Mouse (Mus musculus) heart, adult 2 months (tissue): ENCODE measurements at regions not wholly inside any gene's neighbourhood (a gene's known extent, or its start where the extent isn't known, plus 50 kb on each side); places are given as distances from the start of the nearest gene placed in this dataset.

Experiments used
- DNase-seq, 2 experiments: peaks; one replicate each; pipeline ENCODE4 v3.0.0; 2021
- H3K27ac ChIP-seq: fragments of 200-600 bp; 2 replicates; pipeline ENCODE4 v1.8.1; 2022
- H3K27me3 ChIP-seq: fragments of 200-500 bp; 2 replicates; pipeline ENCODE4 v1.6.1; 2012; ENCODE audit warnings: mild to moderate bottlenecking, low read length, inconsistent platforms, mixed read lengths; ENCODE audit not compliant: control insufficient read depth, insufficient read depth
- H3K36me3 ChIP-seq: fragments of 200-500 bp; 2 replicates; pipeline ENCODE4 v1.6.1; 2012; ENCODE audit warnings: low read length, inconsistent platforms; ENCODE audit not compliant: control insufficient read depth, insufficient read depth
- H3K4me1 ChIP-seq: fragments of 200-500 bp; 2 replicates; pipeline ENCODE4 v1.6.1; 2011; ENCODE audit warnings: low read length; ENCODE audit not compliant: control insufficient read depth, insufficient read depth
- H3K4me3 ChIP-seq: fragments of 200-600 bp; 2 replicates; pipeline ENCODE4 v1.8.1; 2022
- H3K79me2 ChIP-seq: fragments of 200-500 bp; replicated peaks from 2 replicates; pipeline ENCODE4 v1.6.1; 2012; ENCODE audit warnings: mild to moderate bottlenecking, inconsistent platforms, low read length, moderate library complexity, mixed read lengths; ENCODE audit not compliant: control insufficient read depth, insufficient read depth
- H3K9ac ChIP-seq: fragments of 200-500 bp; 2 replicates; pipeline ENCODE4 v1.6.1; 2012; ENCODE audit warnings: low read depth, mild to moderate bottlenecking, control low read depth, inconsistent platforms, low read length, mixed read lengths
- CTCF ChIP-seq: fragments of 200-600 bp; IDR thresholded peaks from 2 replicates; pipeline ENCODE4 v1.8.1; 2022; ENCODE audit warnings: antibody characterized with exemption, mild to moderate bottlenecking, moderate library complexity
- EP300 ChIP-seq: fragments of 200-500 bp; IDR thresholded peaks from 2 replicates; pipeline ENCODE4 v1.6.1; 2011; ENCODE audit warnings: low read depth, low read length, control low read depth; ENCODE audit not compliant: insufficient read depth
- POLR2A ChIP-seq: fragments of 200-500 bp; IDR thresholded peaks from 2 replicates; pipeline ENCODE4 v1.6.1; 2011; ENCODE audit warnings: mild to moderate bottlenecking, low read depth, low read length, control low read depth; ENCODE audit not compliant: insufficient read depth
- WGBS: fragments of 180-500 bp; shearing (Covaris S2); methylation state at CpG from one replicate; pipeline ENCODE4 v1.1.7; 2018; 5-methylcytosine and 5-hydroxymethylcytosine counted together
- intact Hi-C: fragments of 180-260 bp; cut with DNase I; formaldehyde crosslinking; loops from one replicate; pipeline ENCODE4 v1.15.1; 2025

DNA sequence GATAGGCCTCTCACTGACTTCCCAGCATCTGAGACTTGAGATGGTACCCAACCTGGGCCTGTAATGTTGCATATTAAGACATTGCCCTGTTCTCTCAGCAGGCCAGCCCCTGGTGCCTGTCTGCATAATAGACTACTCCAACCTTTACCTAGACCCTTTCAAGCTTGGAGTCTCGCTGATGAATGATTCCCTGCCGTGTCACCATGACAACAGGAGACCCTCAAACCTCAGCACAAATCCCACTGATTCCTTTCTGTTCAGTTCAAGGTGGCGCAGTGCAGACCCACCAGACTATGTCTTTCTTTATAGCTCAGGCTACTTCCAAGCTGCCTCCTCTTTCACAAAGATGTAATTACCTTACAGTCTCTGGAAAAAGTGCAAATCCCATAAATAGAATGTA, 172.0 kb downstream of the Dcdc2c start:
- 94% methylated on average over 3 of the region's 3 CpGs for WGBS
- Histone ChIP-seq H3K4me3 (no peak overlapping the region), H3K79me2 (no peaks in the 10 kb centered on the region), H3K27ac (no peak overlapping the region), H3K36me3 (no peaks in the 10 kb centered on the region), H3K9ac (no peak overlapping the region), H3K4me1 (no peaks in the 10 kb centered on the region), H3K27me3 (no peaks in the 10 kb centered on the region)
- intact Hi-C loops, result no loop called here
- DNase-seq, result no peak
- no peak for TF ChIP-seq POLR2A
- no peak for TF ChIP-seq EP300
- TF ChIP-seq CTCF, result no peak

DNA sequence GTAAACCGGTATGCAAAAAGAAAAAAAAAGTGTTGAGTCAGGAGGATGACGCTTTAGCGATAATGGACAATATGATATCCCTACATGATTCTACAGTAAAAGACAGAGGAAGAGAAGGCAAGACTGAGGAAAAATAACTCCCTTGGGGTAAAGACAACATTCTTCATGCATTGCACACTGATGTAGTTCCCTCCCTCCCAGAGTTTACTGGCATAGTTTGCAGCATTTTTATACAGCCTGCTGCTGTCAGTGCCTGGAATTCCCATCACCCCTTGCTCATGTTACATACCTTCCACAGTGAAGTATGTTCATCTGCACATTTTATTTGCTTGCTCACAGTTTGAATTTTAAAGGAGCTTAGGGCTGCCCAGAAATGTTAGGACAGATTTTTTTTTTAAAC, 174.2 kb downstream of the Dcdc2c start:
- DNase-seq, result no peak
- no peaks in the 10 kb centered on the region for H3K4me1 ChIP-seq
- H3K9ac ChIP-seq, result no peak overlapping the region
- no peaks in the 10 kb centered on the region for H3K36me3 ChIP-seq
- TF ChIP-seq CTCF (no peak), EP300 (no peak), POLR2A (no peak)
- intact Hi-C loops, result no loop called here
- H3K27ac ChIP-seq, result no peak overlapping the region
- WGBS, result 60% methylated on average over 3 of the region's 3 CpGs
- H3K27me3 ChIP-seq, result no peaks in the 10 kb centered on the region
- H3K4me3 ChIP-seq, result no peak overlapping the region
- no peaks in the 10 kb centered on the region for H3K79me2 ChIP-seq

DNA sequence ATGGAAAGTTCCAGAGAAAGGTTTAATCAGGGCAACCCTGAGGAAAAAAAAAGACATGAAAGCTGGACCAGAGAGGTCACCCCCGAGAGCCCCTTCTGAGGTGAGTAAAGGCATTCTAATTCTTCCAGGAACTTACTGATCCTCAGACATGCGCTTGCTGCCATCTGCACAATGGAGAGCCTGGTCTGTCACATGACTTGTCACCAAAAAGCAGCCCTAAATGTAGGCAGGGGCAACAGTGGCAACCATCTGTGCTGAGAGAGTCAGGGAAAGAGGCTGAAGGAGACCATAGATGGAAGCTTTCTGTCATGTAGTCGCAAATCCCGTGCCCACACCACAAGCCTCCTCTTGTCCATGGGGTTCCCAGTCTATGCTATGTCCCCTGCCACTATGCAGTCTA, 174.8 kb downstream of the Dcdc2c start:
- WGBS, result 81% methylated on average over 4 of the region's 4 CpGs
- DNase-seq, result no peak

DNA sequence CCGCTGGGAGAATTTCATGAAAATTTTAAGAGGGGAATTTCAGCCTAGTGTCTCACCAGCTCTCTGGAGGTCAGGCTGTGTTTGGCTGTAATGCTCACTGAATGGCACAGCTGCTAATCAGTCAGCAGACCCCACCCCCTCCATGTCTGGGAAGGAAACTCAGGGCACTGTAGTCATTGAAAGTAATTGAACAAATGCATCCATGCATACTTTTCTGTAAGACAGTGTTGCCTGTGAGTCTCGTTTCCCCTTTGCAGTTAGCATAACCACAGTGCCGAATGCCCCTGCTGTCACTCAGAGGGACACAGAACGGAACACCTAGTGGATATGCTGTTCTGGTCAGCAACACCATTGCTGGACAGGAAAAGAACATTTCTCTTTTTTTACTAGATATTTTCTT, 175.4 kb downstream of the Dcdc2c start:
- intact Hi-C loops, result no loop called here
- Histone ChIP-seq H3K79me2 (no peaks in the 10 kb centered on the region), H3K9ac (no peak overlapping the region), H3K36me3 (no peaks in the 10 kb centered on the region), H3K27ac (no peak overlapping the region), H3K4me3 (no peak overlapping the region), H3K27me3 (no peaks in the 10 kb centered on the region), H3K4me1 (no peaks in the 10 kb centered on the region)
- WGBS, result 72% methylated on average over 4 of the region's 4 CpGs
- DNase-seq, result no peak
- TF ChIP-seq CTCF (no peak), POLR2A (no peak), EP300 (no peak)

More for the DNA sequence above, 174.8 kb downstream of the Dcdc2c start:
- Histone ChIP-seq H3K27me3 (no peaks in the 10 kb centered on the region), H3K9ac (no peak overlapping the region), H3K27ac (no peak overlapping the region), H3K79me2 (no peaks in the 10 kb centered on the region), H3K36me3 (no peaks in the 10 kb centered on the region), H3K4me3 (no peak overlapping the region), H3K4me1 (no peaks in the 10 kb centered on the region)
- no peak for TF ChIP-seq CTCF
- TF ChIP-seq POLR2A, result no peak
- no peak for TF ChIP-seq EP300
- intact Hi-C loops, result no loop called here

DNA sequence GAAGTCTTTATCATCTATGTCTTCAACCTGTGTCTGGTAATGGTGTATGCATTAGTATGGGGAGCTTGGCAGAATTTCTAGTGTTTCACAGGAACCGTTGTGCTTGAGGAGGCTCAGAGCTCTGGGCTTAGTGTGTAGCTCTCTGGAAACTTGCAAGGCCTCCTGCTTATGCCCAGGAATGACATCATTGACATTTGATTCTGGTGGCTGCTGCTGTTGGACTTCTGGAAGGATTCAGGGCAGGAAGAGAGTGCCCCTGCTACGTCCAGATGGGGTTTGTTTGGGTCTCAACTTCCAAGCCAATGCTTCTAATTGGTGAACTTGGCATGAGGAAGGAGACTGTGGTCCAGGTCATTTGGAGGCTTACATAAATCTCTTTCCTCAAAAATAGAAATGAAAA, 186.9 kb downstream of the Dcdc2c start:
- Histone ChIP-seq H3K27me3 (no peaks in the 10 kb centered on the region), H3K79me2 (no peaks in the 10 kb centered on the region), H3K36me3 (no peaks in the 10 kb centered on the region), H3K9ac (no peak overlapping the region), H3K4me1 (no peaks in the 10 kb centered on the region; the same call in 1 of the 2 replicates), H3K27ac (no peak overlapping the region), H3K4me3 (no peak overlapping the region)
- intact Hi-C loops, result no loop called here
- no peak for DNase-seq
- no peak for TF ChIP-seq CTCF
- TF ChIP-seq POLR2A, result no peak
- 63% methylated on average over 2 of the region's 2 CpGs for WGBS

DNA sequence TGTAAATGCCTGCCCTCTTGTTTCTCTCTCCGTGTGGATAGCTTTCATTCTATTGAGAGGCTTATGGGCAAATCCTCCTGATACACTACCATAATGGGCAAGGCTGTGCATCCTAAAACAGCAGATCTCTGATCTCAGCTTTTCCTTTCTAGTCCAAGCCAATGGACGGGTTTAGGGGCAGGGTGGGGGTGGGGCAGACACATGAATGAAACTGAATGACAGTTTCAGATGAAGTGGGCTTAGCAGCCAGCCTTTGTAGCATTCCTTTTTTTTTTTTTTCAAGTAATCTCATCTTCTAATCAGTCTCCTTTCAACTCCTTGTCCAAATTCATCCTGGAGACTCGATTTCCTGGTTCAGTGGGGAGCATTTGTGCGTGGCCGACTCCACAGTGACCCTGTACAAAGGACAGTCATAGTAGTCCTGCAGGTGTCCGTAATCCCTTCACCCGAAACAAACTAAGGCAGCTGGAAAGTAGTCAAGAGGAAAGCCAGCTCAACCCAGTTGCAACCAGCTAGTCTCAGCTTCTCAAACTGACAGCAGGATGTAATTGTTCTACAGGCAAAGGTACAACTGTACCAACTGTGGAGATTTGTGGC, 193.4 kb downstream of the Dcdc2c start:
- Histone ChIP-seq H3K4me3 (no peak overlapping the region), H3K79me2 (no peaks in the 10 kb centered on the region), H3K27ac (no peak overlapping the region), H3K27me3 (no peaks in the 10 kb centered on the region), H3K9ac (no peak overlapping the region), H3K4me1 (no peaks in the 10 kb centered on the region), H3K36me3 (no peaks in the 10 kb centered on the region)
- 55% methylated on average over 7 of the region's 7 CpGs for WGBS
- intact Hi-C loops, result no loop called here
- TF ChIP-seq POLR2A (no peak), EP300 (no peak), CTCF (no peak)
- no peak for DNase-seq
